Comparison of ENCODE assay signal across 23 mouse cellular contexts in the genomic region with DNA sequence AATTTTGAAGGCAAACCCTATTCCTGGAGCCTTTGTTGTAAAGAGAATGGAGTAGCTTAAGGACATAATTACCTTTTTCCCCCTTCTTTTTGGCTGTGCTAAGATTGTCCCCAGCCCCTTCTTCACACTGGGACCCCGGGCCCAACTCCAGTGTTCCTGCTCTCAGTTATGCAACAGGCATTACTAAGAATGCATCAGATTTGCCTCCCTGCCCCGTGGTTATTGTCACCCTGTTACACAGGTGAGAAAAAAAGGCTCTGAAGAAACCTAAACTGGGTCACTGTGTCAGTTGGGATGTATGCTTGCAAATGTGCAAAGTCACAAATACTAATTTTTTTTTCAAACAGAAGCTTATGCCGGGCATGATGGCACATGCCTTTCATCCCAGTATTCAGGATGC. TPM values are rescaled to one million over a fixed set of nuclear protein-coding genes. Genes with fewer than 3 reads are reported as not detected.
DNase-seq lines count a peak whose midpoint lies in the region; ATAC-seq lines count a peak whose summit lies in the region.
"Had no signal": no experiment of that assay in that cellular context is flagged by ENCODE, and none has a peak within 500 bp of the region (broad histone marks: within the 10 kb centered on the region; RNA-seq: fewer than 3 reads in every experiment).

No protein-coding gene starts in this region.

- no peak overlapping the region for H3K4me3 ChIP-seq in embryonic facial prominence, embryonic 15.5 days (replicated peaks)
- H3K4me3 ChIP-seq in embryonic facial prominence, embryonic 10.5 days: no peak overlapping the region
- H3K4me3 ChIP-seq in limb, embryonic 10.5 days: no peak overlapping the region
- H3K4me3 ChIP-seq: embryonic facial prominence, embryonic 13.5 days; forebrain, embryonic 13.5 days; forebrain, embryonic 15.5 days had no signal

- no peaks in the 10 kb centered on the region for H3K27me3 ChIP-seq in embryonic facial prominence, embryonic 15.5 days
- 0 out of 2 replicates have a peak, but pooled peaks cover 2% of the 10 kb centered on the region for H3K27me3 ChIP-seq in embryonic facial prominence, embryonic 10.5 days (replicated peaks; ENCODE audit: low read depth, poor library complexity, severe bottlenecking)
- 0 out of 2 replicates have a peak, but pooled peaks cover 3% of the 10 kb centered on the region for H3K27me3 ChIP-seq in limb, embryonic 10.5 days (ENCODE audit: low read depth, poor library complexity, severe bottlenecking)
- H3K27me3 ChIP-seq: CH12.LX; embryonic facial prominence, embryonic 13.5 days; forebrain, embryonic 13.5 days; forebrain, embryonic 15.5 days had no signal

- no peak overlapping the region for H3K9ac ChIP-seq in embryonic facial prominence, embryonic 15.5 days
- H3K9ac ChIP-seq: embryonic facial prominence, embryonic 13.5 days; forebrain, embryonic 13.5 days; forebrain, embryonic 15.5 days had no signal

- no peak overlapping the region for H3K4me2 ChIP-seq in embryonic facial prominence, embryonic 15.5 days (replicated peaks)
- H3K4me2 ChIP-seq: embryonic facial prominence, embryonic 13.5 days; forebrain, embryonic 13.5 days; forebrain, embryonic 15.5 days had no signal

- peaks cover 11% of the 10 kb centered on the region for H3K4me1 ChIP-seq in embryonic facial prominence, embryonic 15.5 days
- peaks cover 34% of the 10 kb centered on the region for H3K4me1 ChIP-seq in embryonic facial prominence, embryonic 10.5 days
- 0 out of 2 replicates have a peak, but pooled peaks cover 5% of the 10 kb centered on the region for H3K4me1 ChIP-seq in limb, embryonic 10.5 days
- H3K4me1 ChIP-seq: forebrain, embryonic 13.5 days had no signal

- no peak for DNase-seq in embryonic facial prominence, embryonic 10.5 days (ENCODE audit: low spot score)
- DNase-seq in thymus, postnatal 0 days (ENCODE audit: low spot score): peak; percentile 61
- DNase-seq in thymus, postnatal 25 days: peak; percentile 42
- DNase-seq in thymus, postnatal 4 days: peak; percentile 57
- no peak for DNase-seq in heart, adult 11 months
- DNase-seq in limb, embryonic 10.5 days (ENCODE audit: low spot score): no peak
- DNase-seq: adrenal gland, adult 8-10 months; adrenal gland, postnatal 14 days; adrenal gland, postnatal 36 days; B cell, adult 2 months; cerebellum, adult 11-12 months; cerebellum, adult 2 months; cerebellum, adult 9-10 months; cerebellum, postnatal 10 days; cerebellum, postnatal 25 days had no signal

- no peaks in the 10 kb centered on the region for H3K9me3 ChIP-seq in embryonic facial prominence, embryonic 15.5 days (replicated peaks)
- H3K9me3 ChIP-seq in embryonic facial prominence, embryonic 10.5 days: no peaks in the 10 kb centered on the region
- H3K9me3 ChIP-seq in limb, embryonic 10.5 days (replicated peaks): no peaks in the 10 kb centered on the region
- H3K9me3 ChIP-seq: embryonic facial prominence, embryonic 13.5 days; forebrain, embryonic 13.5 days; forebrain, embryonic 15.5 days; G1E had no signal

- H3K27ac ChIP-seq in embryonic facial prominence, embryonic 15.5 days (replicated peaks): peak overlapping the region; percentile 60
- no peak overlapping the region for H3K27ac ChIP-seq in embryonic facial prominence, embryonic 10.5 days (replicated peaks)
- no peak overlapping the region for H3K27ac ChIP-seq in limb, embryonic 10.5 days
- H3K27ac ChIP-seq: embryonic facial prominence, embryonic 13.5 days; forebrain, embryonic 13.5 days; forebrain, embryonic 15.5 days had no signal

- 56% methylated on average over 3 of the region's 3 CpGs for WGBS in embryonic facial prominence, embryonic 15.5 days
- WGBS in embryonic facial prominence, embryonic 10.5 days: 72% methylated on average over 3 of the region's 3 CpGs
- 82% methylated on average over 3 of the region's 3 CpGs for WGBS in limb, embryonic 10.5 days

- no peaks in the 10 kb centered on the region for H3K36me3 ChIP-seq in embryonic facial prominence, embryonic 15.5 days
- H3K36me3 ChIP-seq in embryonic facial prominence, embryonic 10.5 days (replicated peaks): no peaks in the 10 kb centered on the region
- no peaks in the 10 kb centered on the region for H3K36me3 ChIP-seq in limb, embryonic 10.5 days
- H3K36me3 ChIP-seq: embryonic facial prominence, embryonic 13.5 days; forebrain, embryonic 15.5 days; G1E had no signal

- ATAC-seq in embryonic facial prominence, embryonic 15.5 days (ENCODE audit: insufficient number of reproducible peaks, low FRiP score, low TSS enrichment, low read depth): no peak
- ATAC-seq: activated CD4-positive, CD25-positive, alpha-beta regulatory T cell, adult 4 months; forebrain, embryonic 13.5 days; forebrain, embryonic 15.5 days; Patski had no signal

RNA-seq across cellular contexts. Expression of a gene that starts 6.8 kb away (rescaled TPM):
- 25.5 and 28.0 TPM in 2 replicates for polyA plus RNA-seq in embryonic facial prominence, embryonic 15.5 days (2015; fragmentation: Nextera tagmentation; extraction: Ambion mirVana)
- polyA plus RNA-seq in embryonic facial prominence, embryonic 10.5 days (2016; fragmentation: Nextera tagmentation; extraction: Ambion mirVana): 32.6 and 35.2 TPM in 2 replicates
- 41.9 and 49.8 TPM in 2 replicates for polyA plus RNA-seq in thymus, postnatal 0 days (2015; fragmentation: Nextera tagmentation; extraction: Ambion mirVana)
- polyA plus RNA-seq in limb, embryonic 10.5 days (2016; fragmentation: Nextera tagmentation; extraction: Ambion mirVana): 24.6 and 26.2 TPM in 2 replicates

Comparison
In these comparisons a context has a peak if more than half of its experiments do, and no peak if none do; other contexts are left out.
1. DNase-seq: peak in thymus, postnatal 0 days (single experiment), thymus, postnatal 25 days (single experiment) and thymus, postnatal 4 days (single experiment); none in embryonic facial prominence, embryonic 10.5 days (single experiment), heart, adult 11 months (single experiment) and limb, embryonic 10.5 days (single experiment).